Mouse (Mus musculus) liver, embryonic 13.5 days (tissue): ENCODE data around the gene Hibadh. TPM values are rescaled to one million over a fixed set of nuclear protein-coding genes. Genes with fewer than 3 reads are reported as not detected.

Experiments
- polyA plus RNA-seq: library from polyadenylated mRNA; unstranded; fragments of >200 nt; fragmentation: Nextera tagmentation; extraction: Ambion mirVana; gene quantifications from 2 replicates; pipeline ENCODE4 v1.2.1, GENCODE M21; 2015

The Hibadh gene
- polyA plus RNA-seq, 1 experiment from 2014 or later = 61.6 TPM

Other genes starting within 250 kb of the Hibadh start
- 98.3 and 111 TPM in 2 replicates for gene Tax1bp1, start 73.3 kb upstream of the Hibadh start, polyA plus RNA-seq